Mouse (Mus musculus): ENCODE results near the gene Rab40b. TPM values are rescaled to one million over a fixed set of nuclear protein-coding genes. Genes with fewer than 3 reads are reported as not detected.

Rab40b gene
- polyA plus RNA-seq, 1 experiment from 2014 or later, result 5.7 TPM

DNA sequence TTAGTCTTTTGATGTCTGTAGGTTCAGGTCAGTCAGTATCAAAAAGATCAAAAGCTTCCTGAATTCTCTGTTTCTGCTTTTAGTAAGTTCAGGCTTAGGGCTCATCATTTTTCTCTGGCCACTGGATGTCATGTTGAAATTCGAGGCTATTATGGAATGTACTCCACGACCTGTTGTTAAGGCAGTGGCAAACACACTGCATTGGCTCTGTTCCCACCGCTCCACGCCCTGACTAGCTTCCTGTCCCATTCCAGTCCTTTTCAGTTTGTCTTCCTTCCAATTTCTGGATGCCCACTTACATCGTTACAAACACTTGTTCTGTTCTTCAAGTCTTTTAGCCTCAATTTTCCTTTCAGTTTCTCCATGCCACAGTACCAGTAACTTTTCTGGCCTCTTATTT lies 27.3 kb upstream of the Rab40b start:
- Histone ChIP-seq H3K9ac (replicated peaks; ENCODE audit: low read length) (no peak overlapping the region), H3K4me2 (replicated peaks; ENCODE audit: low read depth, low read length) (no peak overlapping the region), H3K9me3 (ENCODE audit: low read length) (no peaks in the 10 kb centered on the region), H3K4me3 (ENCODE audit: low read length) (no peak overlapping the region), H3K36me3 (ENCODE audit: insufficient read depth, low read length) (no peaks in the 10 kb centered on the region), H3K27ac (ENCODE audit: low read length) (no peak overlapping the region), H3K4me1 (ENCODE audit: insufficient read depth, low read length) (peaks cover 1% of the 10 kb centered on the region), H3K27me3 (ENCODE audit: insufficient read depth, low read length) (no peaks in the 10 kb centered on the region; the same call in 1 of the 2 replicates)
- ATAC-seq (ENCODE audit: low FRiP score, low TSS enrichment), result no peak
- WGBS, result 57% methylated on average over 5 of the region's 5 CpGs

DNA sequence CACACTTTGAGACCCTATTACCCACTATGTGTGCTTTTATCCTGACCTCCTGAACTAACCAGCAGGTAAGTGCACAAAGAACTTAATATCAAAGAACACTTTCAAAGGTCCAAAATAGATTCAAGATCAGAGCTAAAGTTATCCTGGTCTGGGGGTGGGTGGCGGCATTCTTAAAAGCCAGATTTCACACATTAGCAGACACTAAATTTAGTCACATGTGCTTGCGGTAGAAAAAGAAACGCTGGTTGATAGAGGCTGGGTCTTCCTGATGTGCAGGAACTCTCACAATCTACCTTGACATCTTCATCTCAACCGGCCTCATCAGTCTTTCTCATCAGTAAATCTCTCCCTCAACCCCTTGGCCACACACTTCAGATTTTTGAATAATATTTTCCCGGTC lies 26.7 kb upstream of the Rab40b start:
- H3K9me3 ChIP-seq (ENCODE audit: low read length), result no peaks in the 10 kb centered on the region
- WGBS, result 81% methylated on average over 5 of the region's 5 CpGs
- no peak overlapping the region for H3K4me3 ChIP-seq (ENCODE audit: low read length)
- H3K27me3 ChIP-seq (ENCODE audit: insufficient read depth, low read length), result no peaks in the 10 kb centered on the region; the same call in 1 of the 2 replicates
- no peak overlapping the region for H3K27ac ChIP-seq (ENCODE audit: low read length)
- H3K36me3 ChIP-seq (ENCODE audit: insufficient read depth, low read length), result no peaks in the 10 kb centered on the region
- no peak overlapping the region for H3K9ac ChIP-seq (replicated peaks; ENCODE audit: low read length)
- H3K4me2 ChIP-seq (replicated peaks; ENCODE audit: low read depth, low read length), result no peak overlapping the region
- no peaks in the 10 kb centered on the region for H3K4me1 ChIP-seq (ENCODE audit: insufficient read depth, low read length)
- no peak for ATAC-seq (ENCODE audit: low FRiP score, low TSS enrichment)

DNA sequence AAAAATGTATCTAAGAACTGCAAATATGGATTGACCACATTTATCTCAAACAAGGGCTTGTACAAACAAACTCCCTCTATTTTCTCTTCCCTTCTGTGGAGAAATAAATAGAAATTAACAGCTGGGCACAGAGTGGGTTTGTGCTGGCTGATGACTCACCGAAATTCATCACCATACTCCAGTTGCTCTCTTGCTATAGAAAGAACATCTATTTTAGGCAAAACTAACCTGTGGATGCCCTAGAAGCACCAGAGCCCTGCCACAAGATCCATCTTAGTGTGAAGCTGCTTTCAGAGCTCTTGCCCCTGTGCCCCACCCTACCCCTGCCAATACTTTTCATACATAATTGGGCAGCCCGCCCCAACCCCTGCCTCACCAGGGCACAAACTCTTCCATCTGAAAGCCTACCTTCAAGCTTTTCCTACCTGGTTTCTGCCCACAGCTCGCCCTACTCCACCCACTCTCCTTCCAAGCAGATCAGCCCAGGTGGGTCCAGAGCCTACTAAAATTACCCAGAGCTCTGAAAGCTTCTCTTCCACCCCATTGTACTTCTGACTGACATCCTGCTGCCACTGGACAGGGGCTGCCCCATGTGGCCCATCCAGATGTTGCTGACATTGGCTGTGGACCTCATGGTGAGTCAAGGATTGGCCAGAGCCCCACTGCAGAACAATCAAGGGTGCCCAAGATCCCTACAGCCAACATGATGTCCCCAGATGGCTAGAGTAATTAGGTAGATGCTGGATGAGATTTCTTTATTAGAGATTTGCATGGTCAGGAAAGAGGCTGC lies 19.5 kb upstream of the Rab40b start:
- Histone ChIP-seq H3K9me3 (ENCODE audit: low read length) (no peaks in the 10 kb centered on the region), H3K9ac (replicated peaks; ENCODE audit: low read length) (no peak overlapping the region), H3K27ac (ENCODE audit: low read length) (no peak overlapping the region), H3K4me1 (ENCODE audit: insufficient read depth, low read length) (no peaks in the 10 kb centered on the region), H3K27me3 (ENCODE audit: insufficient read depth, low read length) (no peaks in the 10 kb centered on the region; the same call in 1 of the 2 replicates), H3K36me3 (ENCODE audit: insufficient read depth, low read length) (no peaks in the 10 kb centered on the region), H3K4me2 (replicated peaks; ENCODE audit: low read depth, low read length) (no peak overlapping the region), H3K4me3 (ENCODE audit: low read length) (no peak overlapping the region)
- ATAC-seq (ENCODE audit: low FRiP score, low TSS enrichment), result no peak
- 69% methylated on average over 3 of the region's 3 CpGs for WGBS

DNA sequence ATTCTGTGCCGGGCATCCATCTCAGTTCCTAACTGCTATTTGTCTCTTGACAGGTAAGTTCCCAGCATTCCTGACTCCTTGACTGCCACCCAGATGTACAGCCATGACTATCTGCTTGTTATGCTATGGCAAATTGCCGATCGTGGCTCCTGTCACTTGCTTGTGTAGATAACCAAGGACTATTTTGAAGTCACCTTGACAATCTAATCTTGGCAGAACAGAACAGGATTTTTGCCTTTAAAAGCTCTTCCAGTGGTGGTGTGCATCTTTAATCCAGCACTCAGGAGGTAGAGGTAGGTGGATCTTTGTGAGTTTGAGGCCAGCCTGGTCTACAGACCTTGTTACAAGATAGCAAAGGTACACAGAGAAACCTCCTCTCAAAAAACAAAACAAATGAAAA lies 4.4 kb upstream of the Rab40b start:
- Histone ChIP-seq H3K9ac (replicated peaks; ENCODE audit: low read length) (no peak overlapping the region), H3K36me3 (ENCODE audit: insufficient read depth, low read length) (no peaks in the 10 kb centered on the region), H3K9me3 (ENCODE audit: low read length) (no peaks in the 10 kb centered on the region), H3K4me1 (ENCODE audit: insufficient read depth, low read length) (peaks cover 5% of the 10 kb centered on the region; the same call in 1 of the 2 replicates), H3K4me2 (replicated peaks; ENCODE audit: low read depth, low read length) (no peak overlapping the region), H3K27ac (ENCODE audit: low read length) (no peak overlapping the region), H3K27me3 (ENCODE audit: insufficient read depth, low read length) (no peaks in the 10 kb centered on the region), H3K4me3 (ENCODE audit: low read length) (no peak overlapping the region)
- WGBS, result 90% methylated on average over 3 of the region's 3 CpGs
- no peak for ATAC-seq (ENCODE audit: low FRiP score, low TSS enrichment)

DNA sequence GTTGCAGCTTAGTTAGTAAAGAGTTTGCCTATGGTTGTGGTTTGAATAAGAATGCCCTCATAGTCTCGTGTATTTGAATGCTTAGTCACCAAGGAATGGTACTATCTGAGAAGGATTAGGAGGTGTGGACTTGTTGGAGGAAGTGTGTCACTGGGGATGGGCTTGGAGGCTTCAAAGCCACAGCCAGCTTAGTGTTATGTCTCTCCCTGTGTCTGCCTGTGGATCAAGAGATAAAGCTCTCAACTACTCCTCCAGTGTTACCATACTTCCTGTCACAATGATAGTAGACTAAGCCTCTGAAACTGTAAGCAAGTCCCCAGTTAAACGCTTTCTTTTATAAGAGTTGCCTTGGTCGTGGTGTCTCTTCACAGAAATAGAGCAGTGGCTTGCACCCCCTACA lies 2.7 kb upstream of the Rab40b start:
- no peak overlapping the region for H3K4me2 ChIP-seq (replicated peaks; ENCODE audit: low read depth, low read length)
- H3K36me3 ChIP-seq (ENCODE audit: insufficient read depth, low read length), result no peaks in the 10 kb centered on the region
- no peak overlapping the region for H3K9ac ChIP-seq (replicated peaks; ENCODE audit: low read length)
- H3K4me1 ChIP-seq (ENCODE audit: insufficient read depth, low read length), result peaks cover 10% of the 10 kb centered on the region; the same call in 1 of the 2 replicates
- WGBS, result 75% methylated on average over 3 of the region's 3 CpGs
- H3K9me3 ChIP-seq (ENCODE audit: low read length), result no peaks in the 10 kb centered on the region
- no peak overlapping the region for H3K27ac ChIP-seq (ENCODE audit: low read length)
- H3K27me3 ChIP-seq (ENCODE audit: insufficient read depth, low read length), result no peaks in the 10 kb centered on the region
- ATAC-seq (ENCODE audit: low FRiP score, low TSS enrichment), result no peak
- no peak overlapping the region for H3K4me3 ChIP-seq (ENCODE audit: low read length)

DNA sequence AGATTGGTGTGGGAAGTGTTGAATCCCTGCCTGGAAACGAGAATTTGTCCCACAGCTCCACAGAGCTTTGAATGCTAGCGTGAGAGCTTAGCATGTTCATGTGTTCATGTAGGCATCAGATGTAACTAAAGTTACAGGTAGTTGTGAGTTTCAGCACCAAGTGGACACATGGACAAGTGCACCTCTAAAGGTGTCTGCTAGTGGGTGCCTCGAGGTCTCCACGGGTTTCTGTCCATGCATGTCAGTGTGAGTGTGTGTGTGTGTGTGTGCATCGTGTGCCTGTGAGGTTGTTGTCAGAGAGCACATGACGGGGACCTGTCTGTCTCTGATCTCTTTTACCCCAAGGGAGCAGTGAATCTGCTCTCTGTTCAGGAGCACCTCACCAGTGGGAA lies 499 bp upstream of the Rab40b start:
- 3% methylated on average over 6 of the region's 6 CpGs for WGBS
- no peak overlapping the region for H3K27ac ChIP-seq (ENCODE audit: low read length)
- H3K4me3 ChIP-seq (ENCODE audit: low read length), result peak overlapping the region; percentile 70
- H3K9ac ChIP-seq (replicated peaks; ENCODE audit: low read length), result peak overlapping the region; percentile 51
- H3K9me3 ChIP-seq (ENCODE audit: low read length), result no peaks in the 10 kb centered on the region
- H3K36me3 ChIP-seq (ENCODE audit: insufficient read depth, low read length), result no peaks in the 10 kb centered on the region
- peak overlapping the region; percentile 95 for H3K4me2 ChIP-seq (replicated peaks; ENCODE audit: low read depth, low read length)
- H3K4me1 ChIP-seq (ENCODE audit: insufficient read depth, low read length), result peaks cover 10% of the 10 kb centered on the region; the same call in 1 of the 2 replicates
- H3K27me3 ChIP-seq (ENCODE audit: insufficient read depth, low read length), result no peaks in the 10 kb centered on the region
- 0 out of 2 replicates have a peak, but pooled peaks have one; percentile 16 for ATAC-seq (ENCODE audit: low FRiP score, low TSS enrichment)

DNA sequence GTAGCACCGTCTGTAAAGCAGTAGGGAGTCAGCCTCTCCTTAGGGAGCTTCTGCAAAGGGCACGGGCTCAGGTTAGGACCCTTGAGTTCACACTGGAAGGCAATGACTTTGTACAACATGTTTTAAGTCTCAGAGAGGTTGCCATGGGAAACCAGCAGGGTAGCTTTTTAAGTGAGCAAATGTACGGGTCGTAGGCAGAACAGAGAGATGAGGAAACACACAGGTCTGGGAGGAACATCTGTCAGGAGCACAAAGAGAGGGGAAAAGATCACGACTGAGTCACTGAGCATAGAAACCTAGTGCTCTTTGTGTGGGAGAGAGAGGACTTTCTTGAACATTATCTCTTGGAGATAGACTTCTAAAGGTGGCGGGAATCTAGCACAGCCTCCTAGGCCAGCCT lies 7.8 kb downstream of the Rab40b start:
- Histone ChIP-seq H3K4me2 (replicated peaks; ENCODE audit: low read depth, low read length) (no peak overlapping the region), H3K4me3 (ENCODE audit: low read length) (no peak overlapping the region), H3K36me3 (ENCODE audit: insufficient read depth, low read length) (no peaks in the 10 kb centered on the region), H3K9ac (replicated peaks; ENCODE audit: low read length) (no peak overlapping the region), H3K27me3 (ENCODE audit: insufficient read depth, low read length) (no peaks in the 10 kb centered on the region), H3K27ac (ENCODE audit: low read length) (no peak overlapping the region), H3K4me1 (ENCODE audit: insufficient read depth, low read length) (no peaks in the 10 kb centered on the region), H3K9me3 (ENCODE audit: low read length) (no peaks in the 10 kb centered on the region; the same call in 1 of the 2 replicates)
- no peak for ATAC-seq (ENCODE audit: low FRiP score, low TSS enrichment)
- 61% methylated on average over 6 of the region's 6 CpGs for WGBS

DNA sequence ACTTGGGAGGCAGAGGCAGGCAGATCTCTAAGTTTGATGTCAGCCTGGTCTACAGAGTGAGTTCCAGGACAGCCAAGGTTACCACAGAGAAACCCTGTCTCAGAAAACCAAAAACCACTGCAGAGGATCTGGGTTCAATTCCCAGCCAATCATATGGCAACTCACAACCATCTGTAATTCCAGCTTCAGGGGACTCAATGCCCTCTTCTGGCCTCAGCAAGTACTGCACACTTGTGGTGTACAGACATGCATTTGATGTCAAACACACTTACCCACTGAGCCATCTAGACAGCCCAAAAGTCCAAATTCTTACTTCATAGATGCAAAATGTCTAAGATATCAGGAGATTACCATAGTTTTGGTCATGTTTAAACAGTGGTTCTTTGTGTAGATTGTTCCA lies 9.4 kb downstream of the Rab40b start:
- Histone ChIP-seq H3K9me3 (ENCODE audit: low read length) (no peaks in the 10 kb centered on the region; the same call in 1 of the 2 replicates), H3K4me2 (replicated peaks; ENCODE audit: low read depth, low read length) (no peak overlapping the region), H3K27me3 (ENCODE audit: insufficient read depth, low read length) (no peaks in the 10 kb centered on the region), H3K27ac (ENCODE audit: low read length) (no peak overlapping the region), H3K36me3 (ENCODE audit: insufficient read depth, low read length) (no peaks in the 10 kb centered on the region), H3K4me3 (ENCODE audit: low read length) (no peak overlapping the region), H3K9ac (replicated peaks; ENCODE audit: low read length) (no peak overlapping the region), H3K4me1 (ENCODE audit: insufficient read depth, low read length) (no peaks in the 10 kb centered on the region)
- no peak for ATAC-seq (ENCODE audit: low FRiP score, low TSS enrichment)

DNA sequence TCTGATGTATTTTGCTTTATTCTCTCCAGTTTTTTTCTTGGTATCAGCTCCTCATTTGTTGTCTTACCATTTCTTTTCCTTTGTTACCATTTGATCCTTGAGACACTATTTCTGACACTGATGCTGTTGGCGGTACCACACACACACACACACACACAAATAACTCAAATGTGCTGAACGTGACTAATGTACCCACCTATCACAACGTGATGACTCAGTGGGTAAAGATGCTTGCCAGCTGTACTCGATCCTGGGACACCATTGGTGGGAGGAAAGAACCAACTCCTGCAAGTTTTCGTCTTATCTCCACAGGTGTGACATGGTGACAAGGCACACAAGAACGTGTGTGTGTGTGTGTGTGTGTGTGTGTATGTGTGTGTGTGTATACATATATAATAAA lies 14.7 kb downstream of the Rab40b start:
- Histone ChIP-seq H3K9me3 (ENCODE audit: low read length) (no peaks in the 10 kb centered on the region), H3K27me3 (ENCODE audit: insufficient read depth, low read length) (no peaks in the 10 kb centered on the region), H3K27ac (ENCODE audit: low read length) (no peak overlapping the region), H3K4me3 (ENCODE audit: low read length) (no peak overlapping the region), H3K4me2 (replicated peaks; ENCODE audit: low read depth, low read length) (no peak overlapping the region), H3K36me3 (ENCODE audit: insufficient read depth, low read length) (no peaks in the 10 kb centered on the region), H3K4me1 (ENCODE audit: insufficient read depth, low read length) (no peaks in the 10 kb centered on the region), H3K9ac (replicated peaks; ENCODE audit: low read length) (no peak overlapping the region)
- WGBS, result 71% methylated on average over 6 of the region's 6 CpGs
- ATAC-seq (ENCODE audit: low FRiP score, low TSS enrichment), result no peak

DNA sequence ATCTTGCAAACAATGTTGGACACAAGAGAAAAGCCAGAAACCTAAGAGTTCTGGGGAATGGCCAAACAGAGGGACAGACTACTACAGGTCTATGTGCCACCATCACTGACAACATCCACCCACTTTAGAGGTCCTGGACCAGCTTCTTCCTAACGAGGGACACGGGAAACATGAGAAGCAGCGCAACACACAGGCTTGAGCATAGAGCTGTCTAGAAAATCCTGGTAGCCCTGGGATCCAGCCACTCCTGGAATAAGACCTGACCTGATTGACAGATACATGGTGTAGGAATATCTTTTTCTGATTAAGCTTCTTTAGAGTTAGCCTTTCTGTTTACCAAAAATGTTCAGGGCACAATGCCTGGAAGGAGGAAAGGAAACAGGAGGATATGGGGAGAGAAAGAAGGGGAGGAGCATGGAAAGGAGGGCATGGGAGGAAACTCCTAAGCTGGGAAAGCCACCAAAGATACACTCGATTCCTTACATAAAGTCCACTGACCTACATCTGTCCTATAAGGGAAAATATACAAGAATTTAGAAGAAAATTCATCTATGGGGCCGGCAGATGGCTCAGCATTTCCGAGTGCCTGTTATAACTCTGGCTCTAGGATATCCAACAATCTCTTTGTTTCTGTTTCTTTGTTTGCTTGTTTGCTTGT lies 17.6 kb downstream of the Rab40b start:
- H3K9me3 ChIP-seq (ENCODE audit: low read length), result no peaks in the 10 kb centered on the region
- H3K27me3 ChIP-seq (ENCODE audit: insufficient read depth, low read length), result no peaks in the 10 kb centered on the region
- ATAC-seq (ENCODE audit: low FRiP score, low TSS enrichment), result no peak
- no peaks in the 10 kb centered on the region for H3K36me3 ChIP-seq (ENCODE audit: insufficient read depth, low read length)
- H3K4me3 ChIP-seq (ENCODE audit: low read length), result no peak overlapping the region
- 78% methylated on average over 6 of the region's 6 CpGs for WGBS
- H3K9ac ChIP-seq (replicated peaks; ENCODE audit: low read length), result no peak overlapping the region
- no peak overlapping the region for H3K27ac ChIP-seq (ENCODE audit: low read length)
- no peak overlapping the region for H3K4me2 ChIP-seq (replicated peaks; ENCODE audit: low read depth, low read length)
- no peaks in the 10 kb centered on the region for H3K4me1 ChIP-seq (ENCODE audit: insufficient read depth, low read length)

All from kidney, embryonic 16.5 days (tissue).